Mouse (Mus musculus): ENCODE data around the gene Dvl2. TPM values are rescaled to one million over a fixed set of nuclear protein-coding genes. Genes with fewer than 3 reads are reported as not detected.
A peak's percentile ranks its signal among the peaks of the same experiment; 100 is the strongest.

The Dvl2 gene
- total RNA-seq, 1 experiment = 47.4 TPM

GRCm38 (mm10) chr11:70053898-70054570 lies 53.6 kb downstream of the Dvl2 start, which contains the start of gene Asgr1:
Gene Asgr1 (plus strand): TSS chr11:70054085.
- TF ChIP-seq MAFK (IDR thresholded peaks at IDR 0.05; ENCODE audit: insufficient read depth, low read depth, low read length) (no peak), ZC3H11A (IDR thresholded peaks at IDR 0.05; ENCODE audit: borderline replicate concordance, low read depth, low read length) (no peak), ZNF384 (IDR thresholded peaks at IDR 0.05; ENCODE audit: low read depth, low read length) (no peak), HCFC1 (IDR thresholded peaks at IDR 0.05; ENCODE audit: borderline replicate concordance, insufficient read depth, low read length) (no peak), CHD2 (IDR thresholded peaks at IDR 0.05; ENCODE audit: low read depth, low read length) (no peak)
- Histone ChIP-seq H3K36me3 (ENCODE audit: control insufficient read depth, insufficient read depth, low read length, poor library complexity, severe bottlenecking) (no peaks in the 10 kb centered on the region), H3K9ac (ENCODE audit: insufficient read depth, low read depth, low read length, poor library complexity, severe bottlenecking) (no peak within 1 kb of the TSS), H3K4me1 (ENCODE audit: control insufficient read depth in 2 of 2, insufficient read depth in 2 of 2, low read length in 2 of 2, poor library complexity in 1 of 2) (peaks cover 0 to 3% of the 10 kb centered on the region in 2 experiments; a peak in 1 of 4 replicates), H3K9me3 (ENCODE audit: control insufficient read depth, insufficient read depth, low read depth, low read length) (no peaks in the 10 kb centered on the region), H3K4me3 (ENCODE audit: insufficient read depth in 1 of 2, low read depth in 1 of 2, low read length in 2 of 2, poor library complexity in 1 of 2, severe bottlenecking in 1 of 2) (no peak within 1 kb of the TSS), H3K27ac (ENCODE audit: insufficient read depth, low read depth, low read length, poor library complexity, severe bottlenecking) (no peak within 1 kb of the TSS)
- in situ Hi-C loops (cut with MboI; ENCODE audit: low sequenced_read_pairs in 2 of 2, unreplicated experiment in 2 of 2) = loop anchor here in 1 of 2 experiments (10.0 kb wide), 1 partner anchor 121 kb away; no protein-coding TSS in a partner anchor
- no peak for DNase-seq (ENCODE audit: low read depth, low spot score)

- in situ Hi-C loops (cut with MboI; ENCODE audit: low sequenced_read_pairs in 2 of 2, unreplicated experiment in 2 of 2) = loop anchor here in 1 of 2 experiments (10.0 kb wide), 1 partner anchor 119 kb away; no protein-coding TSS in a partner anchor
Observed at GRCm38 (mm10) chr11:70055618-70056214, 55.3 kb downstream of the Dvl2 start.

GRCm38 (mm10) chr11:70057805-70058204 lies 57.4 kb downstream of the Dvl2 start:
- Histone ChIP-seq H3K36me3 (ENCODE audit: control insufficient read depth, insufficient read depth, low read length, poor library complexity, severe bottlenecking) (no peaks in the 10 kb centered on the region), H3K4me3 (ENCODE audit: insufficient read depth in 1 of 2, low read depth in 1 of 2, low read length in 2 of 2, poor library complexity in 1 of 2, severe bottlenecking in 1 of 2) (no peak overlapping the region), H3K27ac (ENCODE audit: insufficient read depth, low read depth, low read length, poor library complexity, severe bottlenecking) (no peak overlapping the region), H3K9ac (ENCODE audit: insufficient read depth, low read depth, low read length, poor library complexity, severe bottlenecking) (no peak overlapping the region), H3K9me3 (ENCODE audit: control insufficient read depth, insufficient read depth, low read depth, low read length) (no peaks in the 10 kb centered on the region), H3K4me1 (ENCODE audit: control insufficient read depth in 2 of 2, insufficient read depth in 2 of 2, low read length in 2 of 2, poor library complexity in 1 of 2) (peaks cover 0 to 5% of the 10 kb centered on the region in 2 experiments; a peak in 1 of 4 replicates)
- in situ Hi-C loops (cut with MboI; ENCODE audit: low sequenced_read_pairs in 2 of 2, unreplicated experiment in 2 of 2) = loop anchor here in 1 of 2 experiments (10.0 kb wide), 1 partner anchor 117 kb away; no protein-coding TSS in a partner anchor
- no peak for DNase-seq (ENCODE audit: low read depth, low spot score)
- TF ChIP-seq HCFC1 (IDR thresholded peaks at IDR 0.05; ENCODE audit: borderline replicate concordance, insufficient read depth, low read length) = no peak
- no peak for TF ChIP-seq ZC3H11A (IDR thresholded peaks at IDR 0.05; ENCODE audit: borderline replicate concordance, low read depth, low read length)
- TF ChIP-seq ZNF384 (IDR thresholded peaks at IDR 0.05; ENCODE audit: low read depth, low read length) = no peak
- no peak for TF ChIP-seq MAFK (IDR thresholded peaks at IDR 0.05; ENCODE audit: insufficient read depth, low read depth, low read length)
- TF ChIP-seq CHD2 (IDR thresholded peaks at IDR 0.05; ENCODE audit: low read depth, low read length) = no peak

More at GRCm38 (mm10) chr11:70055618-70056214, 55.3 kb downstream of the Dvl2 start:
- Histone ChIP-seq H3K27ac (ENCODE audit: insufficient read depth, low read depth, low read length, poor library complexity, severe bottlenecking) (no peak overlapping the region), H3K9ac (ENCODE audit: insufficient read depth, low read depth, low read length, poor library complexity, severe bottlenecking) (0 out of 2 replicates have a peak overlapping the region, but pooled peaks have one; percentile 6), H3K36me3 (ENCODE audit: control insufficient read depth, insufficient read depth, low read length, poor library complexity, severe bottlenecking) (no peaks in the 10 kb centered on the region), H3K4me3 (ENCODE audit: insufficient read depth in 1 of 2, low read depth in 1 of 2, low read length in 2 of 2, poor library complexity in 1 of 2, severe bottlenecking in 1 of 2) (peak overlapping the region in 1 of 2 experiments; percentile 29; a peak in 2 of 4 replicates), H3K4me1 (ENCODE audit: control insufficient read depth in 2 of 2, insufficient read depth in 2 of 2, low read length in 2 of 2, poor library complexity in 1 of 2) (peaks cover 0 to 5% of the 10 kb centered on the region in 2 experiments; a peak in 1 of 4 replicates), H3K9me3 (ENCODE audit: control insufficient read depth, insufficient read depth, low read depth, low read length) (no peaks in the 10 kb centered on the region)
- DNase-seq (ENCODE audit: low read depth, low spot score) = peak; percentile 65
- TF ChIP-seq CHD2 (IDR thresholded peaks at IDR 0.05; ENCODE audit: low read depth, low read length) = no peak
- TF ChIP-seq ZC3H11A (IDR thresholded peaks at IDR 0.05; ENCODE audit: borderline replicate concordance, low read depth, low read length) = peak; percentile 94
- TF ChIP-seq ZNF384 (IDR thresholded peaks at IDR 0.05; ENCODE audit: low read depth, low read length) = 0 out of 2 replicates have a peak, but pooled peaks have one; percentile 17

- no peak overlapping the region for H3K4me3 ChIP-seq (ENCODE audit: insufficient read depth in 1 of 2, low read depth in 1 of 2, low read length in 2 of 2, poor library complexity in 1 of 2, severe bottlenecking in 1 of 2)
- no peak overlapping the region for H3K27ac ChIP-seq (ENCODE audit: insufficient read depth, low read depth, low read length, poor library complexity, severe bottlenecking)
- no peak for TF ChIP-seq ZNF384 (IDR thresholded peaks at IDR 0.05; ENCODE audit: low read depth, low read length)
- no peak for TF ChIP-seq CHD2 (IDR thresholded peaks at IDR 0.05; ENCODE audit: low read depth, low read length)
- DNase-seq (ENCODE audit: low read depth, low spot score) = no peak
- H3K9ac ChIP-seq (ENCODE audit: insufficient read depth, low read depth, low read length, poor library complexity, severe bottlenecking) = no peak overlapping the region
- no peaks in the 10 kb centered on the region for H3K36me3 ChIP-seq (ENCODE audit: control insufficient read depth, insufficient read depth, low read length, poor library complexity, severe bottlenecking)
- no peaks in the 10 kb centered on the region for H3K9me3 ChIP-seq (ENCODE audit: control insufficient read depth, insufficient read depth, low read depth, low read length)
- in situ Hi-C loops (cut with MboI; ENCODE audit: low sequenced_read_pairs in 2 of 2, unreplicated experiment in 2 of 2) = loop anchor here in 1 of 2 experiments (10.0 kb wide), 1 partner anchor 115 kb away; no protein-coding TSS in a partner anchor
- peaks cover 0 to 5% of the 10 kb centered on the region in 2 experiments; a peak in 1 of 4 replicates for H3K4me1 ChIP-seq (ENCODE audit: control insufficient read depth in 2 of 2, insufficient read depth in 2 of 2, low read length in 2 of 2, poor library complexity in 1 of 2)
Observed at GRCm38 (mm10) chr11:70059930-70060329, 59.5 kb downstream of the Dvl2 start.

Other genes with a start within 250 kb of the Dvl2 start
- gene Polr2a, start 242.0 kb upstream of the Dvl2 start, total RNA-seq (2012; rRNA removed) = 71.9 and 74.2 TPM in 2 replicates
- 0.22 and 0.48 TPM in 2 replicates for gene Slc35g3, start 238.6 kb upstream of the Dvl2 start, total RNA-seq (2012; rRNA removed)
- 1.6 and 3.0 TPM in 2 replicates for gene Zbtb4, start 234.7 kb upstream of the Dvl2 start, total RNA-seq (2012; rRNA removed)
- gene Chrnb1, start 204.7 kb upstream of the Dvl2 start, total RNA-seq (2012; rRNA removed) = 3.8 and 5.7 TPM in 2 replicates
- gene Fgf11, start 198.7 kb upstream of the Dvl2 start, total RNA-seq (2012; rRNA removed) = 0.31 and 0.42 TPM in 2 replicates
- 1.3 and 1.8 TPM in 2 replicates for gene Tmem102, start 195.0 kb upstream of the Dvl2 start, total RNA-seq (2012; rRNA removed)
- not detected in 2 replicates for gene Gm39566, start 185.3 kb upstream of the Dvl2 start, total RNA-seq (2012; rRNA removed)
- not detected in 2 replicates for gene Spem2, start 182.1 kb upstream of the Dvl2 start, total RNA-seq (2012; rRNA removed)
- gene Spem1, start 178.4 kb upstream of the Dvl2 start, total RNA-seq (2012; rRNA removed) = 0.27 TPM in 1 of 2 replicates, not detected in the other
- 8.9 and 9.5 TPM in 2 replicates for gene Nlgn2, start 162.8 kb upstream of the Dvl2 start, total RNA-seq (2012; rRNA removed)
- gene Tmem256, start 162.1 kb upstream of the Dvl2 start, total RNA-seq (2012; rRNA removed) = 88.9 and 90.7 TPM in 2 replicates
- 7.0 and 7.2 TPM in 2 replicates for gene Plscr3, start 154.2 kb upstream of the Dvl2 start, total RNA-seq (2012; rRNA removed)
- gene Tnk1, start 141.9 kb upstream of the Dvl2 start, total RNA-seq (2012; rRNA removed) = 3.4 and 8.1 TPM in 2 replicates
- gene Tmem95, start 122.6 kb upstream of the Dvl2 start, total RNA-seq (2012; rRNA removed) = not detected in 2 replicates
- 3.1 and 5.4 TPM in 2 replicates for gene Kctd11, start 119.2 kb upstream of the Dvl2 start, total RNA-seq (2012; rRNA removed)
- gene Acap1, start 105.1 kb upstream of the Dvl2 start, total RNA-seq (2012; rRNA removed) = 9.6 and 14.7 TPM in 2 replicates
- gene 2810408A11Rik, start 99.6 kb upstream of the Dvl2 start, total RNA-seq (2012; rRNA removed) = 3.3 and 5.7 TPM in 2 replicates
- 66.3 and 98.2 TPM in 2 replicates for gene Neurl4, start 99.5 kb upstream of the Dvl2 start, total RNA-seq (2012; rRNA removed)
- gene Gps2, start 86.7 kb upstream of the Dvl2 start, total RNA-seq (2012; rRNA removed) = 14.3 and 15.5 TPM in 2 replicates
- gene Eif5a, start 78.6 kb upstream of the Dvl2 start, total RNA-seq (2012; rRNA removed) = 754 and 926 TPM in 2 replicates
- gene Ybx2, start 64.8 kb upstream of the Dvl2 start, total RNA-seq (2012; rRNA removed) = 3.9 and 6.1 TPM in 2 replicates
- 2.6 and 4.2 TPM in 2 replicates for gene Slc2a4, start 52.4 kb upstream of the Dvl2 start, total RNA-seq (2012; rRNA removed)
- gene Cldn7, start 35.8 kb upstream of the Dvl2 start, total RNA-seq (2012; rRNA removed) = 24.9 and 38.7 TPM in 2 replicates
- gene Ctdnep1, start 19.4 kb upstream of the Dvl2 start, total RNA-seq (2012; rRNA removed) = 33.3 and 41.2 TPM in 2 replicates
- 76.1 and 87.9 TPM in 2 replicates for gene Elp5, start 18.1 kb upstream of the Dvl2 start, total RNA-seq (2012; rRNA removed)
- gene Gabarap, start 9.5 kb upstream of the Dvl2 start, total RNA-seq (2012; rRNA removed) = 57.7 and 70.6 TPM in 2 replicates
- 64.7 and 80.9 TPM in 2 replicates for gene Phf23, start 4.8 kb upstream of the Dvl2 start, total RNA-seq (2012; rRNA removed)
- 32.5 and 48.7 TPM in 2 replicates for gene Acadvl, start 14.8 kb downstream of the Dvl2 start, total RNA-seq (2012; rRNA removed)
- gene Dlg4, start 16.3 kb downstream of the Dvl2 start, total RNA-seq (2012; rRNA removed) = 10.8 and 11.4 TPM in 2 replicates
- 0.58 TPM in 1 of 2 replicates, not detected in the other for gene Asgr1, start 53.5 kb downstream of the Dvl2 start, total RNA-seq (2012; rRNA removed)
- gene Asgr2, start 92.0 kb downstream of the Dvl2 start, total RNA-seq (2012; rRNA removed) = 2.0 and 2.1 TPM in 2 replicates
- gene Mgl2, start 129.7 kb downstream of the Dvl2 start, total RNA-seq (2012; rRNA removed) = 0.42 and 1.8 TPM in 2 replicates
- gene Clec10a, start 155.6 kb downstream of the Dvl2 start, total RNA-seq (2012; rRNA removed) = 2.1 and 2.2 TPM in 2 replicates
- gene Slc16a11, start 212.2 kb downstream of the Dvl2 start, total RNA-seq (2012; rRNA removed) = 0.98 and 3.0 TPM in 2 replicates
- 10.7 and 12.4 TPM in 2 replicates for gene Slc16a13, start 220.5 kb downstream of the Dvl2 start, total RNA-seq (2012; rRNA removed)
- 5.2 and 7.1 TPM in 2 replicates for gene Bcl6b, start 229.2 kb downstream of the Dvl2 start, total RNA-seq (2012; rRNA removed)
- 49.9 and 59.4 TPM in 2 replicates for gene 0610010K14Rik, start 237.3 kb downstream of the Dvl2 start, total RNA-seq (2012; rRNA removed)
- 2.4 and 4.5 TPM in 2 replicates for gene Gm21988, start 239.2 kb downstream of the Dvl2 start, total RNA-seq (2012; rRNA removed)
- 66.0 and 75.1 TPM in 2 replicates for gene Rnasek, start 239.2 kb downstream of the Dvl2 start, total RNA-seq (2012; rRNA removed)

Measured in ES-E14 (cell line).